Mouse (Mus musculus) limb, embryonic 11.5 days (tissue): ENCODE measurements around the gene Gigyf2. TPM values are rescaled to one million over a fixed set of nuclear protein-coding genes. Genes with fewer than 3 reads are reported as not detected.

Experiments
- ATAC-seq: fragments of 200-750 bp; cut with Nextera tagmentation; 2 replicates; pipeline ENCODE4 v1.8.0; 2017; ENCODE audit warnings: low read depth; ENCODE audit not compliant: insufficient number of reproducible peaks, low FRiP score, low TSS enrichment
- DNase-seq: peaks from one replicate; pipeline ENCODE4 v3.0.0-alpha.2; 2015; ENCODE audit warnings: low spot score
- H3K27ac ChIP-seq: fragments of 300-500 bp; sonication (generic); replicated peaks from 2 replicates; pipeline ENCODE4 v1.5.1; 2014; ENCODE audit warnings: low read depth, mild to moderate bottlenecking, low read length
- H3K27me3 ChIP-seq: fragments of 300-500 bp; sonication (generic); 2 replicates; pipeline ENCODE4 v1.6.1; 2014; ENCODE audit warnings: mild to moderate bottlenecking, low read length, mixed read lengths; ENCODE audit not compliant: control insufficient read depth, insufficient read depth
- H3K36me3 ChIP-seq: fragments of 300-500 bp; sonication (generic); 2 replicates; pipeline ENCODE4 v1.6.1; 2014; ENCODE audit warnings: mild to moderate bottlenecking, low read length, moderate library complexity, mixed read lengths; ENCODE audit not compliant: control insufficient read depth, insufficient read depth
- H3K4me1 ChIP-seq: fragments of 300-500 bp; sonication (generic); 2 replicates; pipeline ENCODE4 v1.6.1; 2014; ENCODE audit warnings: low read length, mixed read lengths; ENCODE audit not compliant: control insufficient read depth, insufficient read depth
- H3K4me2 ChIP-seq: fragments of 300-500 bp; sonication (generic); 2 replicates; pipeline ENCODE4 v1.6.1; 2014; ENCODE audit warnings: low read depth, mild to moderate bottlenecking, moderate library complexity; ENCODE audit not compliant: severe bottlenecking
- H3K4me3 ChIP-seq: fragments of 300-500 bp; sonication (generic); 2 replicates; pipeline ENCODE4 v1.5.1; 2014; ENCODE audit warnings: low read depth, low read length
- H3K9ac ChIP-seq: fragments of 300-500 bp; sonication (generic); 2 replicates; pipeline ENCODE4 v1.6.1; 2014; ENCODE audit warnings: mild to moderate bottlenecking, low read length
- H3K9me3 ChIP-seq: fragments of 300-500 bp; sonication (generic); 2 replicates; pipeline ENCODE4 v1.6.1; 2016; ENCODE audit warnings: low read length; ENCODE audit not compliant: control insufficient read depth
- WGBS: fragments of 180-500 bp; shearing (Covaris S2); extraction: QIAGEN DNeasy Blood & Tissue Kit; methylation state at CpG from one replicate; pipeline ENCODE4 v1.1.7; 2014; 5-methylcytosine and 5-hydroxymethylcytosine counted together
- polyA plus RNA-seq: library from polyadenylated mRNA; unstranded; fragments of >200 nt; fragmentation: Nextera tagmentation; extraction: Ambion mirVana; gene quantifications from 2 replicates; pipeline ENCODE4 v1.2.1, GENCODE M21; 2014

Gigyf2 gene
- polyA plus RNA-seq, result 47.3 and 47.5 TPM in 2 replicates

- Histone ChIP-seq H3K27me3 (no peaks in the 10 kb centered on the region), H3K4me2 (peak within 1 kb of the TSS; percentile 74), H3K27ac (peak within 1 kb of the TSS; percentile 92), H3K9ac (peak within 1 kb of the TSS; percentile 95), H3K4me1 (0 out of 2 replicates have a peak, but pooled peaks cover 3% of the 10 kb centered on the region), H3K9me3 (no peaks in the 10 kb centered on the region), H3K4me3 (peak within 1 kb of the TSS; percentile 98), H3K36me3 (peaks cover 1% of the 10 kb centered on the region; the same call in 1 of the 2 replicates)
- peak; percentile 99 for DNase-seq
- peak; percentile 99 for ATAC-seq
- under 1% methylated on average over 33 of the region's 36 CpGs for WGBS
Observed at GRCm38 (mm10) chr1:87326742-87327163, at the start of gene Gigyf2. Gene Gigyf2, plus strand, starts transcription at chr1:87326998.

- Histone ChIP-seq H3K9ac (no peak overlapping the region), H3K9me3 (no peaks in the 10 kb centered on the region), H3K4me2 (no peak overlapping the region), H3K36me3 (no peaks in the 10 kb centered on the region), H3K27me3 (no peaks in the 10 kb centered on the region), H3K27ac (no peak overlapping the region), H3K4me3 (no peak overlapping the region), H3K4me1 (no peaks in the 10 kb centered on the region)
- DNase-seq (no peak), ATAC-seq (no peak)
- 79% methylated on average over 5 of the region's 5 CpGs for WGBS
Observed at GRCm38 (mm10) chr1:87280281-87280680, 46.5 kb upstream of the Gigyf2 start.

- 18% methylated on average over 20 of the region's 20 CpGs for WGBS
- no peak overlapping the region for H3K27ac ChIP-seq
- no peak for ATAC-seq
- no peaks in the 10 kb centered on the region for H3K4me1 ChIP-seq
- H3K4me3 ChIP-seq, result no peak overlapping the region
- no peak overlapping the region for H3K9ac ChIP-seq
- H3K4me2 ChIP-seq, result peak overlapping the region; percentile 2
- H3K27me3 ChIP-seq, result no peaks in the 10 kb centered on the region
- H3K9me3 ChIP-seq, result no peaks in the 10 kb centered on the region
- no peaks in the 10 kb centered on the region for H3K36me3 ChIP-seq
- DNase-seq, result peak; percentile 45
Observed at GRCm38 (mm10) chr1:87281599-87282412, 45.0 kb upstream of the Gigyf2 start.

- no peak overlapping the region for H3K27ac ChIP-seq
Observed at GRCm38 (mm10) chr1:87282413-87282788, 44.4 kb upstream of the Gigyf2 start.

GRCm38 (mm10) chr1:87283410-87283960, 43.3 kb upstream of the Gigyf2 start:
- H3K27ac ChIP-seq, result no peak overlapping the region
- WGBS, result 77% methylated on average over 10 of the region's 10 CpGs
- no peaks in the 10 kb centered on the region for H3K9me3 ChIP-seq
- no peak for ATAC-seq
- no peaks in the 10 kb centered on the region for H3K36me3 ChIP-seq
- H3K27me3 ChIP-seq, result no peaks in the 10 kb centered on the region
- no peak overlapping the region for H3K4me2 ChIP-seq
- H3K4me3 ChIP-seq, result no peak overlapping the region
- H3K9ac ChIP-seq, result no peak overlapping the region
- H3K4me1 ChIP-seq, result no peaks in the 10 kb centered on the region
- DNase-seq, result no peak

More at GRCm38 (mm10) chr1:87282413-87282788, 44.4 kb upstream of the Gigyf2 start:
- Histone ChIP-seq H3K4me3 (no peak overlapping the region), H3K4me1 (no peaks in the 10 kb centered on the region), H3K4me2 (no peak overlapping the region), H3K36me3 (no peaks in the 10 kb centered on the region), H3K27me3 (no peaks in the 10 kb centered on the region), H3K9me3 (no peaks in the 10 kb centered on the region), H3K9ac (no peak overlapping the region)
- whole genome bisulfite sequencing, result 72% methylated on average over 6 of the region's 6 CpGs
- ATAC-seq (no peak), DNase-seq (no peak)

- Histone ChIP-seq H3K27ac (no peak overlapping the region), H3K4me2 (no peak overlapping the region), H3K9me3 (no peaks in the 10 kb centered on the region), H3K9ac (no peak overlapping the region), H3K4me3 (no peak overlapping the region), H3K36me3 (no peaks in the 10 kb centered on the region), H3K27me3 (no peaks in the 10 kb centered on the region), H3K4me1 (no peaks in the 10 kb centered on the region)
- ATAC-seq (no peak), DNase-seq (no peak)
- 88% methylated on average over 2 of the region's 2 CpGs for WGBS
Observed at GRCm38 (mm10) chr1:87287105-87287504, 39.7 kb upstream of the Gigyf2 start.

- H3K36me3 ChIP-seq, result no peaks in the 10 kb centered on the region
- WGBS, result 79% methylated on average over 8 of the region's 8 CpGs
- ATAC-seq (no peak), DNase-seq (no peak)
- H3K27ac ChIP-seq, result no peak overlapping the region
- H3K4me1 ChIP-seq, result no peaks in the 10 kb centered on the region
- H3K4me3 ChIP-seq, result no peak overlapping the region
- no peak overlapping the region for H3K9ac ChIP-seq
- H3K27me3 ChIP-seq, result no peaks in the 10 kb centered on the region
- H3K4me2 ChIP-seq, result no peak overlapping the region
- no peaks in the 10 kb centered on the region for H3K9me3 ChIP-seq
Observed at GRCm38 (mm10) chr1:87291416-87291815, 35.4 kb upstream of the Gigyf2 start.

- H3K9ac ChIP-seq, result no peak overlapping the region
- no peak overlapping the region for H3K4me2 ChIP-seq
- no peaks in the 10 kb centered on the region for H3K9me3 ChIP-seq
- no peaks in the 10 kb centered on the region for H3K27me3 ChIP-seq
- H3K27ac ChIP-seq, result no peak overlapping the region
- no peaks in the 10 kb centered on the region for H3K4me1 ChIP-seq
- no peak overlapping the region for H3K4me3 ChIP-seq
- 65% methylated on average over 15 of the region's 15 CpGs for WGBS
- DNase-seq (peak; percentile 45), ATAC-seq (no peak)
- H3K36me3 ChIP-seq, result no peaks in the 10 kb centered on the region
Observed at GRCm38 (mm10) chr1:87292420-87293190, 34.2 kb upstream of the Gigyf2 start.
